Mouse (Mus musculus): ENCODE results near the gene Rhox2e.
"Not testable (repeated sequence)": the region's sequence is repeated elsewhere in the genome, so short reads cannot be mapped to it uniquely, and the experiment has no call there.

Gene Rhox2e

DNA sequence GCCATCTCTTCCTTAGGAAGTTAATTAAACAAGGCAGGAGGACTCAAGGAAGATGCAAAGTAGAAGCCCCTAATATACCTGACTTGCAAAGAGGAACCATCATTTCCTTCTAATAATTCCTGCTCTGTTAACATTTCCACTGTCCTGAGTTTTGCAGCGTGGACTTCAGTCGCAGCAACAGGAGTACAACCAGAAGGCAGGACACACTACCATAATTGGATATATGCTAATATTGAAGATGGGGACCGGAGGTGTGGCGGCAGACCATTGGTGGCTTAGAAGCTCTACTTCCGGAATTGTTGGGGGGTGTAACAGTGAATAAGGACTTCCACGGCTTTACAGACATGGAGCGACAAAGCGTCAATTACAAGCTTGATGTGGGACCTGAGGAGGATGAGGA, at the start of gene Rhox2e:
Gene Rhox2e, plus strand, starts transcription at position 301 of the 400 bp plus-strand sequence.
- not testable (repeated sequence) for TF ChIP-seq GATA4 (IDR thresholded peaks at IDR 0.05; ENCODE audit: insufficient replicate concordance, low read length)

DNA sequence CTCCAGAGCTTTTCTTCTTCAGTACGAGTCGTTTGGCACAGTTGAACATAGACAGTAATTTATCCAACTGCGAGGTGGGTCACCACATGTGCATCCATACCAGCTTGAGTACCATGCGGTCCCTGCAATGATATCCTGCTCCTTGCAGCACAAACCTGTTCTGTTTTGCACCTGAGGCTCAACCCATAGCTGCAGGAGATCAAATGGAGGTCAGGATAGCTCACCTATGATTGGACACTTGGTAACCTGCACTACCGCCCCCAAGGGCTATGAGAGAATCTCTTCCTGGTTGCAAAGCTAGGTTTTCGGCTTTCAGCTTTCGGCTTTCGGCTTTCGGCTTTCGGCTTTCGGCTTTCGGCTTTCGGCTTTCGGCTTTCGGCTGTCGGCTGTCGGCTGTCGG, 16.2 kb upstream of the Rhox2e start, which contains the start of gene Rhox4d:
Gene Rhox4d, plus strand, starts transcription at position 301 of the 400 bp plus-strand sequence.
- TF ChIP-seq GATA4 (IDR thresholded peaks at IDR 0.05; ENCODE audit: insufficient replicate concordance, low read length) = not testable (repeated sequence)

GRCm38 (mm10) chrX:37541719-37542118, 11.5 kb downstream of the Rhox2e start, which contains the start of gene Rhox3e:
Gene Rhox3e, plus strand, starts transcription at chrX:37542019.
- TF ChIP-seq GATA4 (IDR thresholded peaks at IDR 0.05; ENCODE audit: insufficient replicate concordance, low read length) = not testable (repeated sequence)

DNA sequence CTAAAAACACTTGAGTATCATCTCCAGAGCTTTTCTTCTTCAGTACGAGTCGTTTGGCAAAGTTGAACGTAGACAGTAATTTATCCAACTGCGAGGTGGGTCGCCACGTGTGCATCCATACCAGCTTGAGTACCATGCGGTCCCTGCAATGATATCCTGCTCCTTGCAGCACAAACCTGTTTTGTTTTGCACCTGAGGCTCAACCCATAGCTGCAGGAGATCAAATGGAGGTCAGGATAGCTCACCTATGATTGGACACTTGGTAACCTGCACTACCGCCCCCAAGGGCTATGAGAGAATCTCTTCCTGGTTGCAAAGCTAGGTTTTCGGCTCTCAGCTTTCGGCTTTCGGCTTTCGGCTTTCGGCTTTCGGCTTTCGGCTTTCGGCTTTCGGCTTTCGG, 26.9 kb downstream of the Rhox2e start, which contains the start of gene Rhox4e:
Gene Rhox4e, plus strand, starts transcription at position 301 of the 400 bp plus-strand sequence.
- not testable (repeated sequence) for TF ChIP-seq GATA4 (IDR thresholded peaks at IDR 0.05; ENCODE audit: insufficient replicate concordance, low read length)

GRCm38 (mm10) chrX:37571105-37571504, 40.9 kb downstream of the Rhox2e start, which contains the start of gene Rhox2f:
Gene Rhox2f, plus strand, starts transcription at chrX:37571405.
- not testable (repeated sequence) for TF ChIP-seq GATA4 (IDR thresholded peaks at IDR 0.05; ENCODE audit: insufficient replicate concordance, low read length)

DNA sequence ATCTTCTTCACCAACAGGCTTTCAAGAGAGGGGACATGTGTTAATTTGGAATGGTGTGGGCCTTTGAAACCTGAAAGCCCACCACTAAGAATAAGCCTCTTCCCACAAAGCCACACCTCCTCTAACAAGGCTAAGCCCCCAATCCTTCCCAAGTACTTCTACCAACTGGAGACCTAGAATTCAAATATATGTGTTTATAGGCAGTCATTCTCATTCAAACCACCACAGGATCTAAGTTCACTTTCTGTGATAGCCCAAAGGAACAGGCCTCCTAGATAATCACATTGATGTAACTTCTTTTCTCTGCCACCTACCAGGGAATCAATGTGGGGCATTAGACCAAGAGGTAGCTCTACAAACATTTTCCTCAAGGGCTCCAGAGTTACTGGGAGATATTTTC, 50.4 kb downstream of the Rhox2e start, which contains the start of gene Rhox3f:
Gene Rhox3f, plus strand, starts transcription at position 301 of the 400 bp plus-strand sequence.
- TF ChIP-seq GATA4 (IDR thresholded peaks at IDR 0.05; ENCODE audit: insufficient replicate concordance, low read length) = not testable (repeated sequence)

Measured in liver, adult (tissue).